Mouse (Mus musculus) midbrain, embryonic 16.5 days (tissue): ENCODE results near the gene Ubash3b. TPM values are rescaled to one million over a fixed set of nuclear protein-coding genes. Genes with fewer than 3 reads are reported as not detected.
A peak's percentile ranks its signal among the peaks of the same experiment; 100 is the strongest.

Source experiments
- ATAC-seq: fragments of 200-750 bp; cut with Nextera tagmentation; 2 replicates; pipeline ENCODE4 v1.8.0; 2017; ENCODE audit warnings: moderate TSS enrichment
- H3K27ac ChIP-seq: fragments of 300-500 bp; sonication (generic); 2 replicates; pipeline ENCODE4 v1.5.1; 2014; ENCODE audit warnings: mild to moderate bottlenecking, low read length, mixed read lengths
- H3K27me3 ChIP-seq: fragments of 300-500 bp; sonication (generic); 2 replicates; pipeline ENCODE4 v1.6.1; 2014; ENCODE audit warnings: low read depth, low read length, mixed read lengths; ENCODE audit not compliant: control insufficient read depth, insufficient read depth
- H3K36me3 ChIP-seq: fragments of 300-500 bp; sonication (generic); 2 replicates; pipeline ENCODE4 v1.6.1; 2014; ENCODE audit warnings: mild to moderate bottlenecking, low read length, moderate library complexity, mixed read lengths; ENCODE audit not compliant: control insufficient read depth, insufficient read depth
- H3K4me1 ChIP-seq: fragments of 300-500 bp; sonication (generic); 2 replicates; pipeline ENCODE4 v1.6.1; 2014; ENCODE audit warnings: mild to moderate bottlenecking, low read length, mixed read lengths; ENCODE audit not compliant: control insufficient read depth, insufficient read depth
- H3K4me2 ChIP-seq: fragments of 300-500 bp; sonication (generic); 2 replicates; pipeline ENCODE4 v1.6.1; 2014; ENCODE audit warnings: mild to moderate bottlenecking, low read length, mixed read lengths
- H3K4me3 ChIP-seq: fragments of 300-500 bp; sonication (generic); 2 replicates; pipeline ENCODE4 v1.5.1; 2014; ENCODE audit warnings: low read depth, mild to moderate bottlenecking, low read length, moderate library complexity, mixed read lengths
- H3K9ac ChIP-seq: fragments of 300-500 bp; sonication (generic); 2 replicates; pipeline ENCODE4 v1.6.1; 2014; ENCODE audit warnings: low read depth, low read length, mixed read lengths
- H3K9me3 ChIP-seq: fragments of 300-500 bp; sonication (generic); replicated peaks from 2 replicates; pipeline ENCODE4 v1.6.1; 2014; ENCODE audit warnings: mild to moderate bottlenecking, low read length, mixed read lengths; ENCODE audit not compliant: control insufficient read depth, poor library complexity, severe bottlenecking
- WGBS: fragments of 180-500 bp; shearing (Covaris S2); extraction: QIAGEN DNeasy Blood & Tissue Kit; methylation state at CpG from one replicate; pipeline ENCODE4 v1.1.7; 2014; 5-methylcytosine and 5-hydroxymethylcytosine counted together
- polyA plus RNA-seq: library from polyadenylated mRNA; unstranded; fragments of >200 nt; fragmentation: Nextera tagmentation; extraction: Ambion mirVana; gene quantifications from 2 replicates; pipeline ENCODE4 v1.2.1, GENCODE M21; 2015

Gene Ubash3b
- polyA plus RNA-seq, 1 experiment from 2014 or later: 24.2 TPM

- no peaks in the 10 kb centered on the region for H3K4me1 ChIP-seq
- 89% methylated on average over 8 of the region's 8 CpGs for WGBS
- H3K9ac ChIP-seq: no peak overlapping the region
- ATAC-seq: no peak
- no peak overlapping the region for H3K4me2 ChIP-seq
- no peaks in the 10 kb centered on the region for H3K27me3 ChIP-seq
- H3K4me3 ChIP-seq: no peak overlapping the region
- H3K27ac ChIP-seq: no peak overlapping the region
- H3K36me3 ChIP-seq: no peaks in the 10 kb centered on the region
- no peaks in the 10 kb centered on the region for H3K9me3 ChIP-seq
These were observed 10.9 kb upstream of the Ubash3b start for GRCm38 (mm10) chr9:41172426-41172825.

GRCm38 (mm10) chr9:41170026-41170425, 8.5 kb upstream of the Ubash3b start:
- ATAC-seq: no peak
- 79% methylated on average over 8 of the region's 8 CpGs for WGBS

GRCm38 (mm10) chr9:41168656-41169055, 7.2 kb upstream of the Ubash3b start:
- Histone ChIP-seq H3K27me3 (no peaks in the 10 kb centered on the region), H3K4me1 (no peaks in the 10 kb centered on the region), H3K4me2 (no peak overlapping the region), H3K9ac (no peak overlapping the region), H3K9me3 (no peaks in the 10 kb centered on the region), H3K36me3 (no peaks in the 10 kb centered on the region), H3K27ac (no peak overlapping the region), H3K4me3 (no peak overlapping the region)
- no peak for ATAC-seq
- 79% methylated on average over 2 of the region's 2 CpGs for WGBS

More at GRCm38 (mm10) chr9:41170026-41170425, 8.5 kb upstream of the Ubash3b start:
- H3K9ac ChIP-seq: no peak overlapping the region
- no peak overlapping the region for H3K4me2 ChIP-seq
- no peaks in the 10 kb centered on the region for H3K9me3 ChIP-seq
- H3K36me3 ChIP-seq: no peaks in the 10 kb centered on the region
- H3K4me3 ChIP-seq: no peak overlapping the region
- no peaks in the 10 kb centered on the region for H3K27me3 ChIP-seq
- H3K27ac ChIP-seq: no peak overlapping the region
- no peaks in the 10 kb centered on the region for H3K4me1 ChIP-seq

GRCm38 (mm10) chr9:41168206-41168605, 6.7 kb upstream of the Ubash3b start:
- Histone ChIP-seq H3K9me3 (no peaks in the 10 kb centered on the region), H3K27ac (no peak overlapping the region), H3K27me3 (no peaks in the 10 kb centered on the region), H3K4me3 (no peak overlapping the region), H3K4me2 (no peak overlapping the region), H3K36me3 (no peaks in the 10 kb centered on the region), H3K9ac (no peak overlapping the region), H3K4me1 (no peaks in the 10 kb centered on the region)
- no peak for ATAC-seq
- WGBS: 90% methylated on average over 6 of the region's 6 CpGs

GRCm38 (mm10) chr9:41166886-41167285, 5.4 kb upstream of the Ubash3b start:
- Histone ChIP-seq H3K4me2 (no peak overlapping the region), H3K27me3 (no peaks in the 10 kb centered on the region), H3K4me3 (no peak overlapping the region), H3K9ac (no peak overlapping the region), H3K9me3 (no peaks in the 10 kb centered on the region), H3K36me3 (no peaks in the 10 kb centered on the region), H3K27ac (no peak overlapping the region), H3K4me1 (no peaks in the 10 kb centered on the region)
- ATAC-seq: no peak
- WGBS: 41% methylated on average over 9 of the region's 10 CpGs

GRCm38 (mm10) chr9:41162363-41162762, 866 bp upstream of the Ubash3b start:
- no peak overlapping the region for H3K27ac ChIP-seq
- H3K4me3 ChIP-seq: no peak overlapping the region
- H3K36me3 ChIP-seq: no peaks in the 10 kb centered on the region
- no peak for ATAC-seq
- WGBS: 84% methylated on average over 4 of the region's 4 CpGs
- peaks cover 3% of the 10 kb centered on the region; the same call in 1 of the 2 replicates for H3K4me1 ChIP-seq
- no peak overlapping the region for H3K9ac ChIP-seq
- H3K9me3 ChIP-seq: no peaks in the 10 kb centered on the region
- H3K27me3 ChIP-seq: no peaks in the 10 kb centered on the region
- H3K4me2 ChIP-seq: no peak overlapping the region

- no peak for ATAC-seq
- Histone ChIP-seq H3K9ac (no peak overlapping the region), H3K4me1 (peaks cover 8% of the 10 kb centered on the region; the same call in 1 of the 2 replicates), H3K4me2 (no peak overlapping the region), H3K4me3 (no peak overlapping the region), H3K36me3 (no peaks in the 10 kb centered on the region), H3K27me3 (no peaks in the 10 kb centered on the region), H3K27ac (no peak overlapping the region), H3K9me3 (no peaks in the 10 kb centered on the region)
- 24% methylated on average over 7 of the region's 7 CpGs for WGBS
These were observed 841 bp downstream of the Ubash3b start for GRCm38 (mm10) chr9:41160536-41161176.

GRCm38 (mm10) chr9:41159223-41159622, 2.3 kb downstream of the Ubash3b start:
- H3K36me3 ChIP-seq: no peaks in the 10 kb centered on the region
- no peak for ATAC-seq
- H3K27ac ChIP-seq: no peak overlapping the region
- no peaks in the 10 kb centered on the region for H3K9me3 ChIP-seq
- peaks cover 11% of the 10 kb centered on the region; the same call in 1 of the 2 replicates for H3K4me1 ChIP-seq
- WGBS: 91% methylated on average over 2 of the region's 2 CpGs
- H3K27me3 ChIP-seq: no peaks in the 10 kb centered on the region
- no peak overlapping the region for H3K4me2 ChIP-seq
- no peak overlapping the region for H3K9ac ChIP-seq
- no peak overlapping the region for H3K4me3 ChIP-seq

- Histone ChIP-seq H3K4me1 (peaks cover 11% of the 10 kb centered on the region; the same call in 1 of the 2 replicates), H3K27ac (peak overlapping the region; percentile 90), H3K4me2 (peak overlapping the region; percentile 81), H3K9me3 (no peaks in the 10 kb centered on the region), H3K27me3 (no peaks in the 10 kb centered on the region), H3K36me3 (no peaks in the 10 kb centered on the region), H3K9ac (peak overlapping the region; percentile 92; the same call in 1 of the 2 replicates), H3K4me3 (peak overlapping the region; percentile 89)
- WGBS: 20% methylated on average over 15 of the region's 15 CpGs
- no peak for ATAC-seq
These were observed 3.5 kb downstream of the Ubash3b start for GRCm38 (mm10) chr9:41157872-41158567.
